Mouse (Mus musculus) fibroblast of lung, adult 2 months (primary cell): ENCODE measurements around the gene Agap2.

Experiments used
- DNase-seq: peaks from one replicate; pipeline ENCODE4 v3.0.0-alpha.2; 2011; ENCODE audit warnings: low read depth

Agap2 gene

GRCm38 (mm10) chr10:127135118-127135836 lies 60.2 kb downstream of the Agap2 start:
- no peak for DNase-seq

- no peak for DNase-seq
These were observed 61.4 kb downstream of the Agap2 start for GRCm38 (mm10) chr10:127136510-127136909.

- DNase-seq: no peak
These were observed 62.8 kb downstream of the Agap2 start for GRCm38 (mm10) chr10:127137896-127138295.

- no peak for DNase-seq
These were observed 63.5 kb downstream of the Agap2 start for GRCm38 (mm10) chr10:127138328-127139141.

GRCm38 (mm10) chr10:127140971-127141370 lies 65.9 kb downstream of the Agap2 start:
- DNase-seq: no peak

GRCm38 (mm10) chr10:127141500-127141899 lies 66.4 kb downstream of the Agap2 start:
- DNase-seq: no peak
